Mouse (Mus musculus) right cerebral cortex, postnatal 10 days (tissue): ENCODE measurements around the gene Tomm40l.
A peak's percentile ranks its signal among the peaks of the same experiment; 100 is the strongest.

Experiments used
- DNase-seq, 2 experiments: peaks; one replicate each; pipeline ENCODE4 v3.0.0; 2021; ENCODE audit warnings: low spot score in 2 of 2

Gene Tomm40l

DNA sequence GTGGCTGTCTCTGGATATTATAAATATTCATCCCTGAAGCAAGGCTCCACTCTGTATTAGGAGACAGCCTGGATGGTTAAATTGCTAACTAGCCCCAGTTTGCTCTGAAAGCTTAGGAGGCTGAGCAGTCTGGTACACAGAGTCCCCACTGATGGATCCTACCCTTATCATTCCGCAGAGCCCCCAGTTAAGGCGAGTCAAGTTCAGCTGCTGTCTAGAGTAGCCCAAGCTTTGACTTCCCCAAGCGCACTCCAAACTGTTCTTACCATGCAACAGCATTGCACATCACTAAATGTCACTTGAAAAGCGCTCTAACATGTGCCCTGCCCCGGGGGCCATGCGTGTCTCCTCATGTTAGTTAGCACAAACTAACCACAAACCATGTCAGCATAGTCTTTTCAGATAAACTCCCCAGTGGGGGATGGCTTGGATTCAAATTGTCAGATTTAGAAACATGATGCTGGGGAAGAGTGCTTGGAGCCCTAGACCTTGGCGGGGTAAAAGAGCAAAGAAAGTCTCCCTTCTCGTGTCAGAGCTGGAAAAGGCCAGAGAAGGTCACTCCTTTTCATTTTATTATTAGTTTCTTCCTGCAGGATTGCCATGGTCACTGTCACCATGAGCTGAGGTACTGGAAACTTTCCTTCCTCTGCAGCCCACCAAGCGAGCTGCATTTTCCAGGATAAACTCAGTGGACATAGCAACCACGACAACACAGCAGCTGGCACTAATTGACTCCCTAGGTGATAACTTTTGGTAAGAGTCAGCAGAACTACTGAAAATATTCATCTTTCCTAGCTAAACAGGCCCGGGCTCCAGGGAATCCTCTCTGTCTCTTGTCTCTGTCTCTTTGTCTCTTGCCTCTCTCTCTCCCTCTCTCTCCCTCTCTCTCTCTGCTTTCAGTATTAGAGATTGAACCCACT, 28.1 kb downstream of the Tomm40l start:
- DNase-seq, result no peak

DNA sequence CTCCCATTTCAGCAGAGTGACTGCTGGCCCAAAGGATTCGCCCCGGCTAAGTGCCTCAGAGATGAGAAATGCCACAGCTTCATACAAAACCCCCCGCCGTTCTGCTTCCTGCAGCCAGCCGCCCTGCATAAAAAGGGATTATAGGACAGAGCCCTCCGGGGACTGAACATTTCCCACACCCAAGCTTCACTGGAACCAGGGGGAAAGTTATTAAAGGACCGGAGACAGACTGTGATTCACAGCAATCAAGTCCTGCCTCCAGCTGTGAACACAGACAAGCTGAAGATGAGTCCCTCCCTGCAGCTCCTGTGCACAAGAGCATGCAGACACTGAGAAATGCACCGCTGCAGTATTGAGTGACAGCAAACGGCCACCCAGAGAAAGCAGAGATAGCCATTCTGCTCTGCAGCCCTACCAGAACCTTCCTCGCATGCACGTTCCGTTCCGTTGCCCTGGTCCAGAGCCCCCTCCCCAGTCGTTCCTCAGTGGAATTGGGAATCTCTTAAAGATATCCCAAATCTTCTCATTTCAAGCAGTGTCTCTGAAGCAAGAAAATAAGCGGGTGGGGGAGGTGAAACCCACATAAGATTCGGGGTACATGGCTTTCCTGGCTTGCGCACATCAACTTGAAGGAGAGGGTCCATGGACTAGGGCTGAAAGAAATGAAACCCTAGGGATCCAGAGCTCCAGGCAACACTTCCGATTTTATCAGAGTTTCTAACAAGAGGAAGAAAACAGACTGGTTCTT, 29.0 kb downstream of the Tomm40l start:
- no peak for DNase-seq

DNA sequence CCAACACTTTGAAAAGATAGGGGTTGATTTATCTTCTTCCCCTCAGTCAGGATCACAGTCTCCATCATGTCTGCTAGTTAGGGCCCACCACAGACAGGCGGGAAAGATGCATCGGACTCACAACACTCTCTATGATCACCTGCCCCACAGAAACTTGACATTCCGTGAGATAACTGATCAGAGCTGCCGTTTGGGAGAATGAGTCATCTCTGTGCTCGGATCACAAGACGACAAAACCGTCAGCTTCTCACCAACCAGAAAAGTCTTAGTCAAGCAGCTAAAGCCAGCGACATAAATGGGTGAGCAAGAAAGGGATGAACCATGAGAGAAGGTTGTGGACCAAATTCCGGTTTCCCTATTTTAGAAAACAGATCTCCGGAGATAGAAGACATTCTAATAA, 30.0 kb downstream of the Tomm40l start:
- DNase-seq, result no peak

DNA sequence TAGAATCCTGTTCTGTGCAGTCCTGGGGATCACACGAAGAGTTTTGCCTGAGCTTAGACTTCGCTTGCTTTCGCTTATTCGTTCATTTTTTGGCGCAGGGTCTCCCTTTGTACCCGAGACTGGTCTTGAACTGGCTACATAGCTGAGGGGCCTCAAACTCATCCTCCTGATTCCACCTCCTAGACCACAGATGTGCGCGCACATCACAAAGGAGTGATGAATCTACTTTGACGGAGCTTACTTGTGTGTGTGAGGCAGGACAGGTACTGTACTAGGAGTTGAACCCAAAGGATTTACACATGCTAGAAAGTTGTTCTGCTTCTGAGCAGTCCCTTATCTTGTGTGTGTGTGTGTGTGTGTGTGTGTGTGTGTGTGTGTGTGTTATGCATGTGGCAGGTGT, 31.5 kb downstream of the Tomm40l start:
- DNase-seq, result no peak

DNA sequence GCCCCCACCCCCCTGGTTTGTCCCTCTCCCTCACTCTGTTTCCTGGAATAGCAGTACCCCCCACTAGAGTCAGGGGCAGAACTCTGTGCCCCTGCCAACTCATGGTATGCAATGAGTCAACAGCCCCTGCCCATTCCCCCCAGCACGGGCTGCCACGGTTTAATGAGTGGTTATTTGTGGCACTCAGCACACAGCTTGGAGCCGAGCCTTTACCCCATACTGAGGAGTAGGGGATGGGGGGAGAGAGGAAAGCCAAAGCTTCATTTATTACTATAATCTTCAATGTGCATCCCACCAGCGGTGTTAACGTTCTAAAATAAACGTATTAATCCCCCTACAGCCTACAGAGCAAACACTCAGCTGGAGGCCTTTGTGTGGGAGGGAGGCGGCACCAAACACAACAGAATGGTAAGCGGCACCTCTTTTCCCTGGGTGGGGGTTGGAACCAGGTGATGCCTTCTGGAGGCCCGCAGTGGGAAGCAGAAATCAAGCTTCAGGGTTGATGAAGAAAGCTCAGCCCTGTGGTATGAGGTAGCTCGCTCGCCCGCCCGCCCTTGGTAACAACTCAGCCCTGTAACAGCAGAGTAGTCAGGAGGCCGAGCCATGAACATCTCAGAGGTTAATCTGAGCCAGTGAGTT, 32.7 kb downstream of the Tomm40l start:
- no peak for DNase-seq

DNA sequence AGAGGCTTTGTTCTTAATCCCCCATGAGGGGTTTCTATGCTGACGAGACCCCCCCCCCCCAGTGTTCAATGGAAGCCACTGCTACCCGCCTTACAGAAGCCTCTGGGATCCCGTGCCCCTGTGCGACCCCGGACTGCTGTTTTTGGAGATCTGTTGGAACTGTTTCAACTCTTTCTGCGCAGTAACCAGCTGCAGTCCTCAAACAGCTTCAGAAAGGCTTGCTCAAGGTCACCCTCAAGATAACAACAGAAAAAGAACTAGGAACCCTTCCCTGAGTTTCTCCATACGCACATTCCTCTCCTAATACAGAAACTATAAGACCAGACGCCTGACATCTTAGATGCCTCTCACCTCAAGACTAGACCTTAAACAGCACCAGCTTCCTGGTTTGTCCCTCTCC, 33.3 kb downstream of the Tomm40l start:
- no peak for DNase-seq

DNA sequence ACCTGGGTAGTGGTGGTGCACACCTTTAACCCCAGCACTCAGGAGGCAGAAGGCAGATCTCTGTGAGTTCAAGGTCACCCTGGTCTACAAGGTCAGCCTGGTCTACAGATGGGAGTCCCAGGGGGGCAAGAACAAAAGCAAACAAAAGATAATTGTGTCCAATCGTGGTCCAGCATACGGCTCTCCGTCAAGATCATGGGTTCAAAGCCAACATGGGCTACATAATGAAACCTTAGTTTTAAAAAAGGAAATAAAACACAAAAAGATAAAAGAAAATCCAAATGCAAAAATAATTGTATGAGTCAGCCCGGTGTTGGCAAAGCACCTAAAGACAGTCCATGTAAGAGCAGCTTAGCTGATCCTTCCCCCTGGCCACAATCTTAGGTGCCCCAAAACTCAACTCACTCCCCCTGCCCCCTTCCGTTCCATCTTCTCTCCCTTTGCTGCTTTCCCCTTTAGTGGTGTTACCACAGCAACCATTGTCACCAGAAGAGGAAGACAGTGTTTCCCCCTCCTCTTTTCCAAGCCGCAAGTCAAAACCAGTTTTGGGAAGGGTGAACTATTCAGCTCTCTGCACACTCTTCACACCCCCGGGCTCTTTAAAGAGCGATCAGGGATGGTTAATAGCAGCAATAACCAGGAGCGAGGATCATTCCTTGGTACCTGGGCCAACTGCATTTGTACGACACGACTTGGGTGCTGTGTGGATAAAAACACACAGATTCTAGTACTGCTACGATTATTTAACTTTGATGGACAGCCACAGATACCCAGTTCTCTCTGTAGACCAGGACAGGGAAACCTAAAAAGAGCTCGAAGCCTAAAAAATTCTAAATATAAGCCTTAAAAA, 34.2 kb downstream of the Tomm40l start:
- peak; percentile 29 to 32 for DNase-seq

DNA sequence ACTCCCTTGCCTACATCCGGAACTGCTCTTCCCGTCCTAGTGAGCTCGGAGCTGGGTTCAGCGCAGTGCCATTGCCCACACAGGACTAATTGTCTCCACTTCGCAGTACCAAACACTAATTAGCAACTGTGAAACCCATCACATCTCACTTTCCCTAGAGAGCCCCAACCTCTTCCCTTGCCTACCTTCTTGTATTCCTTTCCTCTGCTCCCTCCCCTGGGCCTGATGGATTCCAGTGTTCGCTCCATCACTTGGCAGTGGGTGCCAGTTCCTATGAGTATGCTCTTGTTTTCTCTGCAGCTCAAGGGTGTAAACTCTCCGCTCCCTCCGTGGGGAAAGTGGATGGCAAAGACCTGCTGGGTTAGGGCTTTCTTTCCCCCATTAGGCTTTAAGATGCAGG, 36.7 kb downstream of the Tomm40l start:
- DNase-seq, result no peak

DNA sequence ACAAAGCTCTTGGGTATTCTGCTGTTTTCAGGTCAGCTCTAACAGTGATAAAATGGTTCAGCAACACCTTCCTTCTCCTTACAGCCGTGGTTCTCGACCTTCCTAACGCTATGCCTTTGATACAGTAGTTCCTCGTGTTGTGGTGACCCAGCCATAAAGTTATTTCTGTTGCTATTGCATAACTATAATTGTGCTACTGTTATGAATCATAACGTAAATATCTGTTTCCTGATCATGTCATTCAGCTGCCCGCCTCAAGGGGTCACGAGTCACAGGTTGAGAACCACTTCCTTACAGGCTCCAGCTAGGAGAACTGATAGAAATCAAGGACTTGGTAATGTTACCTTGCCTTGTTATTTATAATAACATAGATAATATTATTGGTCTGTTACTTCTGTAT, 38.0 kb downstream of the Tomm40l start:
- DNase-seq, result no peak

DNA sequence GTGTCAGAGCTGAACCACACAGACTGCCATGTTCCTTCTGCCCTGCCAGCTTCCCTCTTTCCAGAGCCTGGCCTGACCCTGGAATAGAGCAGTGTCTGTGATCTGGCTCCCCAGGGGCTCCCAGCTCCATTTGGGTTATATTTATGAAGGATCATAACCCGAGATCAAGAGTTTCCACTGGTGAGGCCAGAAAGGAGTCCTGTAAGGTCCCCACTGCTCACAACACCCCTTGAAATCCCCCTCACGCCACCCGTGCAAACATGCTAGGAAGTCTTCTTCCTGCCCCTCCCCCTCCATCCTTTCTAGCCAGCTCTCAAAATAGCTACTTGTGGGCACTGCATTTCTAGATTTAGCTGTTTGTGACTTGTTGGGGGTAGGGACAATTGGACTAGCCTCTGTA, 38.7 kb downstream of the Tomm40l start:
- peak; percentile 33 to 40 for DNase-seq

DNA sequence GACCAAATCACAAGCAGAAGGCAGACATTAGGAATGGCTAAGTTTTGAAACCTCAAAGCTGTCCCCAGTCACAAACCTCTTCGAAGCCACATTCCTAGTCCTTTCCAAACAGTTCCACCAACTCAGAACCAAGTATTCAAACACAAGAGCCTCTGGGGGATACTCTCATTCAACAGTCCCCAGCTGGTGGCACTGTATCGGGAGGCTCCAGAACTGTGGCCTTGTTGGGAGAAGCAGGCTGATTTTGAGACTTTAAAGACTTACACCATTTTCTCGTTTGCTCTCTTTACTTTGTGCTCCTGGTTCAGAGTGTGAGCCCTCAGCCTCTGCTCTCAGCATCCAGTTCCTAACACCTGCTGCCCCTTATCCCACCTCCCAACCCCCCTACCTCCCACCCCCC, 39.3 kb downstream of the Tomm40l start:
- no peak for DNase-seq

DNA sequence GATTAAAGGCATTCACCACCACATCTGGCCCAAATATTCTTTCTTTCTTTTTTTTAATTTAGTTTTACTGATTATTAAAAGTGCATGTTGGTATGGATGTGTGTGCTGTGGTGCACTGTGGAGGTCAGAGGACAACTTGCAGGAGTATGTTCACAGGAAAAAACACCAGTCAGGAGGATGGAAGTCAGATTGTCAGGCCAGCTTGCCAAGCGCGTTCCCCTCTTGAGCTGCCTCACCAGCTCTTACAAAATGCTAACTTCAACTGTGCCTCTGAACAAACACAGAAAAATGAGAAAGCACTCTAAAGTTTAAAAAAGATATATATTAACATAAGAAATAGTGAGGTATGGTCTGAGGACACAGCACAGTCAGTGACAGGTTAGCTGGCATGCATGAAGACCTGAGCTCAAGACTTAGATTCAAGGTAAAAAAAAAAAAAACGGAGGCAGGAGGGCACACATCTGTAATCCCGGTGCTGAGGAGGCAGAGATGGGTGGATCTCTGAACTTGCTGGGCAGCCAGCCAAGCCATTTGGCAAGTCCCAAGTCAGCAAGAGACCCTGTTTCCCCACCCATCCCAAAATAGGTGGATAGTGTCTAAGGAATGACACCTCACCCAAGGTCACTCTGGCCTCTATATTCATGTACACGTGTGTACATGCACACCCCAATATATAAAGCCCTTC, 42.7 kb downstream of the Tomm40l start:
- DNase-seq, result no peak

DNA sequence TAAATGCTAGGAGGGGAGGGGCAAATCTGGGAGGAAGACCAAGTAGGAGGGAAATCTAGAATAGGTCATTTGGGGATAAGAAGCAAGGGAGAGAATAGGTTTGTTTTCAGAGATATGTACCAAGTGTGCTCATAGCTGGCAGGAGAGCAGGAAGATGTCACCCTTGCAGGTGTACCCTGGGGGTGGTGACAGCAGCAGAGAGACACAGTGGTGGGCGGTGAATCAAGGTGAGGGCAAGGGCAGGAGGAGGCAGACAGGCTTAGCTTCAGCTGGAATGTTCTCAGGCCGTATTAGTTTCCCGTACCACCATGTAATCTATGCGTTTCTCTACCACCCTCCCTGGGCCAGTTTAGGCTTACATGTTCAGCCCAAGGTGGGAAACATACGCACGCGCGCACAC, 49.5 kb downstream of the Tomm40l start:
- no peak for DNase-seq

DNA sequence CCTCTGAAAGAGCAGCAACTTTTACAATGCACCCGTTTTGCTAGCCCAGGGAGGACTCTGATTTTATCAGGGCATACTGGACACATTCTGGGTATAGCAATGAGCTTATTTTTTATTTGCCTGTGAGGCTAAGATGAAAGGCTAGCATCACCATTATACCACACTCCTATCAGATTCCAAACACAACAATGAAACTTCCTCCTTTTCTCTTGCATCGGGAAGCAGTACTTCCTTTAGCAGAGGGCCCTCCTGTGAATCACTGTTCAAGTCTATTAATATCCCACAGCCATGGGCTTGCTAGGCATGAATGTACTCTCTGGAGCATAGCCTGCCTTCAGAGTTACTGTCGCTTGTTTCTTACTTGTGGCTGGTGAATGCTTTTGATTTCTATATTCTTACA, 51.2 kb downstream of the Tomm40l start:
- no peak for DNase-seq

DNA sequence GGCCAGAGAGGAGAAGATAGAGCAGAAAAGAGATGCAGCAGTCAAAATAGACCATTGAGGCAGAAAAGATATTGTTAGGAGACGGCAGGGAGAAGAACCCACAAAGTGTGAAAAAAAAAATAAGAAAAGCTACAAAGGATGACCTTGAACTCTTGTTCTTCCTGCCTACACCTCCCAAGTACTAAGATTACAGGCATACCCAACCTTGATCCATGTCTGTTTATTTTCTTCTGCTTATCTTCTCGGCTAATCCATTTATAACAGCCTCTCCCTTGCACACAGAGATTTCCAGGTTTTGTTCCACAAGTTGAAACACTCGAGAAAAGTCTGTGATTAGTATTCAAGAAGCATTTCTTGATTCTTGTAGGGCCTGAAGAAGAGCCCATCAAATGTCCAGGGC, 52.4 kb downstream of the Tomm40l start:
- DNase-seq, result no peak

DNA sequence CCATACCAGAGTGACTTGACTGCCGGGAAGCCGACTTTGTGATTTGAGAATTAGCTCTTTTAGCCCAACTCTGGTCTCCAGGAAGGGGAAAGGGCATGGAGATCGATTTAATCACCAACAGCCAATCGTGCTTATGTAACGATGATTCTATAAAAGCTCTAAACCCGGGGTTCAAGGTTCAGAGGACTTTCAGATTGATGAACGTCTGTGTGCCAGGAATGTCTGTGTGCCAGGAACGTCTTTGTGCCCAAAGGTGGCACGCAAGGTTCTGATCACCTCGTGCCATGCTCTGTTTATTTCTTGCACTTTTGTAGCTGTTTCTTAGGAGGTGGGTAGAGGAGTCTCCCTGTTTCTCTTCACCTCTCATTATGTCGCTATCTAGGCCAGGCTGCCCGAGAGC, 53.4 kb downstream of the Tomm40l start:
- DNase-seq, result no peak
